Mouse (Mus musculus): ENCODE measurements around the gene Ccdc155. TPM values are rescaled to one million over a fixed set of nuclear protein-coding genes. Genes with fewer than 3 reads are reported as not detected.
"Not testable (repeated sequence)": the region's sequence is repeated elsewhere in the genome, so short reads cannot be mapped to it uniquely, and the experiment has no call there.

Gene Ccdc155
- total RNA-seq, 4 experiments from 2014 or later = 4.3 to 6.4 (median 5.4) TPM

DNA sequence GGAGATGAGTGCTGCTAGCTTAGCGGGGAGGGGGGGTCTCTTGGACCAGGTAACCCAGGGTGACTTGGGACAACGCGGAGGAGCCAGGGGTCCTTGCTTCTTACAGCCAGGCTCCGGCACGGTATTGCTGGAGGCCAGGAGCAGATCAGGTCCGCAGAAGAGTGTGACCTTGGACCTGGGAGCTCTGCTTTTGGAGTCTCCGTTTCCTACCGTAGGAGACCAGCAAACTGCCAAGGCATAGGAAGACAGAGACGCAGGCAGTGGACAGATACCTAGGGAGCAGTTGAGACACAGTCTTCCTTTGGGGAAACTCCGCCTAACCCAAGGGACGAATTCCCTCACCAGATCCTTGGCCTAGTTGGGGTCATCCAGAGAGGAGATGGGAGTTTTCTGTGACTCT, 39.0 kb downstream of the Ccdc155 start:
- DNase-seq (ENCODE audit: low spot score in 2 of 2) = no peak

GRCm38 (mm10) chr7:45164833-45165232, 39.9 kb downstream of the Ccdc155 start:
- DNase-seq (ENCODE audit: low spot score in 2 of 2) = no peak

DNA sequence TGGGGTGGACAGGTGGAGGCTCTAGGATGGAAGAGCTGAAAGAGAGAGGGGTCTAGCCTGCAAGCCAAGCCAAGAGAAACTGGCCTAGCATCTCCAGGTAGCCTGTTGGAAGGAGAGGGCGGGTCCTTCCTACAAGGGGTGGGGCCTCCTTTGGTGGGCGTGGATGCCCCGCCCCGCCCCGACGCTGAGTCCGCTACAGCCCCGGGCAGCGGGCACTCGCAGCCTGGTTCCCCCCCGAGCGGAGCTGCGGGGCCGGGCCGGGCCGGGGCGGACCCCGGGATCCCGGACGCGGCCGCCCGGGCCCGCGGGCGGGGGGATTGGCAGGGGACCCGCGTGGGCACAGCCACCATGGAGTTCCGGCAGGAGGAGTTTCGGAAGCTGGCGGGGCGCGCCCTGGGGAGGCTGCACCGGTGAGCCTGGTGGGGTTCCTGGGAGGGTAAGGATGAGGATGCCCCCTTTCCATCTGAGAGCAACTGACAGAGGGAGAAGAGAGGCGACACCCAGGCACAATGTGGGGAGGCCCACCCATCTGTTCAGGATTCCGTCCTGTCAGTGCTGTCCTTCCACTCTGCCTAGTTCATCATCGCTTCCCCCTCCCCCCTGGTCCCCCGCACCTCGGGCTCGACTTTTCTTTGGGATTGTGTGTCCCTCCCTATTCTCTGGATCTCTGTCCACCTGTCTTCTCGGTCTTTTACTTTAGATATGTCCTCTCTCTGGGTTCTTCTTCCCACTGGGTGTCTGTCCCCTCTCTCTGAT, 40.8 kb downstream of the Ccdc155 start, which contains the start of gene Slc17a7:
TSS of gene Slc17a7 (plus strand) at position 215 of the 756 bp plus-strand sequence.
- DNase-seq (ENCODE audit: low spot score in 2 of 2) = peak in 1 of 2 experiments; percentile 51

DNA sequence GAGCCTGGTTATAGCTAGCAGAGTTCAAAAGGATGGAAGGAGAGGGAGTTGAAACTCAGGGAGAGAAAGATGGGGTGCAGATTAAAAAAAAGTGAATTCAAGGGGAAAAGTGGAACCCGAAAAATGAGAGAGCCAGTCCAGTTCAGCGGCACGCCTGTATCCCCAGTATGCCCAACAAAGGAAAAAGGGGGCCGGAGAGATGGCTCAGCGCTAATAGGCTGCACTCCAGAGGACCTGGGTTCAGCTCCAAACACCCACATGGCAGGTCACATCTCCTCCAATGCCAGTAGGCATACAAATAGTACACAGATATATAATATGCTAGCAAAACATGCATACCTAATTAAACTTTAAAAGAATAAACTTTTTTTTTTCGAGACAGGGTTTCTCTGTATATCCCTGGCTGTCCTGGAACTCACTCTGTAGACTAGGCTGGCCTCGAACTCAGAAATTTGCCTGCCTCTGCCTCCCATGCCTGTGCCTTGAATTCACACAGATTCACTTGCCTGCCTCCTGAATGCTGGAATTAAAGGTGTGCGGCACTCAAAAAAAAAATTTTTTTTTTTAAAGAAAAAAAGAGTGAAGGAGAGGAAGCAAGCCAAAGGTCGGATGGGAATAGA, 41.6 kb downstream of the Ccdc155 start:
- DNase-seq (ENCODE audit: low spot score in 2 of 2) = no peak

GRCm38 (mm10) chr7:45162551-45162950, 42.1 kb downstream of the Ccdc155 start:
- DNase-seq (ENCODE audit: low spot score in 2 of 2) = no peak

DNA sequence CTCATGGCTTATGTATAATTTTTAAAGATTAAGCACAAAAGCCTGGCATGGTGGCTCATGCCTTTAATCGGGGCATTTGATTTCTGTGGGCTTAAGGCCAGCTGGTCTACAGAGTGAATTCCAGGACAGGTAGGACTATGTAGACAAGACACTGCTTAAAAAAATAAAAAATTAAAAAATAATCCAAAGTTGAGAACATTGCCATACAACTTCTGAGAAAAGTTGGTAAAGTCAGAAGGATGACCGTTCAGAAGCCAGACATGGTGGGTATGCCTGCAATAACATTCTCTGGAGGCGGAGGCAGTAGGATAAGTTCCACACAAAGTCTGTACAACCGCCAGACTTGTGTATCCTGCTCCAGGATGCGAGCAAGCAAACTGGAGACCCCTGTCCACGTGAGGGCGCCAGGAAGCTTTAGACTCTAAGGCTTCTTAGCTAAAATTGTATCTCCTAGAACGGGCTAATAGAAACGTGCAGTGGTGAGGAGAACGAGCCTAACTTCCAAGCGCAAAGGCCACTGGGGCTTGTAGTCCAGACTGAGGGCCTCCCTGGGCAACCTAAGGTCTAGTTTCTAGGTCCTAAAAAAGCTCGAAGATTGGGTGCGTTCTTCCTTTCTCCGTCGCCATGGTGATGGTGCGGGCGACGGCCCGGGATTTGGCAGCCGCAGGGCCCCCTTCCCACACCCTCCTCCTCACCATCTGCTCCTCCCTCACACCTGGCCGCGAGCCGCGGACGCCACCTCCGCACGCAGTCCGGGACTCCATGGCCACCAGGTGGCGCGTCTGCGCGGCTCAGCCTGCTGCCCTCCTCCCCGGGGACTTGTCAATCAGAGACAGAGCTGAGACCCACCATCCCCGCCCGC, 42.8 kb downstream of the Ccdc155 start:
- peak; percentile 86 to 95 for DNase-seq (ENCODE audit: low spot score in 2 of 2)

- no peak for DNase-seq (ENCODE audit: low spot score in 2 of 2)
These were observed 43.8 kb downstream of the Ccdc155 start for GRCm38 (mm10) chr7:45160866-45161265.

DNA sequence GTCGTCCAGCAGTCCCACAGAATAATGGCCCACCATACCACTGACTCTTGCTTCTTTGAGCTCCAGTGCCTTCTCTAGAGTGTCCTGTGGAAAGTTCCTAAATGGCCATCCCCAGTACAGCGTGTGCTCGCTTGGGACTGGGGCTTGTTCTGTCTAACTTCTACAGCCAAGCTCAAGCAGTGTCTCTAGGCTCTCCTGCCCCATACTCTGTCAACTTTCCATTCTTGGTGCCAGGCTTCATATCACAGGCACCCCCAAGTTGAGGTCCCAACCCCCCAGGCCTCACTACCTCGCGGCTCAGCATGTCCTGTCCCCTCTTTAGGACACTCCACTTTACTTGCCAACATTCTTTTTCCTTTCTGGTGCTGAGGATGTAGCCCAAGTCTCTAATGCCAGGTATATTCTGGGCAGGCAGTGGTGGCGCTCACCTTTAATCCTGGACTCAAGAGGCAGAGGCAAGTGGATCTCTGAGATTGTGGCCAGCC, 44.3 kb downstream of the Ccdc155 start:
- no peak for DNase-seq (ENCODE audit: low spot score in 2 of 2)

DNA sequence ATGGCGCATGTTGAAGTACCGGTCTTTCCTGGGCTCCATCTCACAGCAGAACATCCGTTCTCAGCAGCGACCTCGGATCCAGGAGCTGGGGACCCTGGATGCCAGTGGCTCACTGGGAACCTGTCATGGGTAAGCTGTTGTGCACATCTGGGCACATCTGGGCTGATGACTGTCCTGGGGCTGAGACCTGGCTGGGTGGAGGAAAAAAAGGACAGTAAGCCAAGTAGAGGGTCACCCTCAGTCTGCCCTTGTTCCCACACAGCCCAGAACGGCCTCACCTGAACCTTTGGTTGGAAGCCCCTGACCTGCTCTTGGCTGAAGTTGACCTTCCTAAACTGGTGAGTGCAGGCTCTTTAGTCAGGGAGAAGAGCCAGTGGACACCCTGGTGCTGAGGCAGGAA, 45.7 kb downstream of the Ccdc155 start:
- DNase-seq (ENCODE audit: low spot score in 2 of 2) = no peak

DNA sequence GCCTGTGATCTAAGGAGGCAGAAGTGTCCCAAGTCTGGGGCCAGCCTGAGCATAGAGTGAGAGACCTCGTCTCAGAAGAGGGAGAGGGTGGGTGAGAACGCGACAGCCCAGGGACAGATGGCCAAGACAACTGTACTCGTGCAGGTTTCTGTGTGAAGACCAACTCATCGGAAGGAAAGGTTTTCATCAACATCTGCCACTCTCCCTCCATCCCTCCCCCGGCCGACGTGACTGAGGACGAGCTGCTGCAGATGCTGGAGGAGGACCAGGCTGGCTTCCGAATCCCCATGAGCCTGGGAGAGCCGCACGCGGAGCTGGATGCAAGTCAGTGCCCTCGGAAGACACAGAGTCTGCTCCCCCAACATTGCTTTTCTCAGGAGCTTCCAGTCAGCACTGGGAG, 47.2 kb downstream of the Ccdc155 start:
- DNase-seq (ENCODE audit: low spot score in 2 of 2) = peak in 1 of 2 experiments; percentile 75

GRCm38 (mm10) chr7:45156206-45156605, 48.5 kb downstream of the Ccdc155 start:
- DNase-seq (ENCODE audit: low spot score in 2 of 2) = no peak

DNA sequence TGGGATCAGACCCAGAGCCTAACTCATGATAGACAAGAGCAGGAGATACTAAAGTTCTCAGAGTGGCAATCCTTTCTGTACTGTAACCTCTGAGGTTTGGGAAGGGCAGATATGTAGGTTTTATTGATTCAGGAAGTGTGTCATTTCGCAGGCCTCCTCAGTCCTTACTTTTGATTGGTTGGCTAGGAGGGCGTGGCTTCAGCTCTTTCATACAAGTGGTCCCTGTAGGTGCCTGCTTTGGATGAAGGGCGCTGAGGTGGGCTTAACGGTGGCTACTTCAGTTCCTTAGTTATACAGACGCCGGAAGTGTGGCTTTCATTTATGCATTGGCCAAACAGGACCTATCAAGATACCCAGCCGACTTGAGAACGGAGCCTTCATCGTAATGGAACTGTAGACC, 49.1 kb downstream of the Ccdc155 start:
- DNase-seq (ENCODE audit: low spot score in 2 of 2) = no peak

DNA sequence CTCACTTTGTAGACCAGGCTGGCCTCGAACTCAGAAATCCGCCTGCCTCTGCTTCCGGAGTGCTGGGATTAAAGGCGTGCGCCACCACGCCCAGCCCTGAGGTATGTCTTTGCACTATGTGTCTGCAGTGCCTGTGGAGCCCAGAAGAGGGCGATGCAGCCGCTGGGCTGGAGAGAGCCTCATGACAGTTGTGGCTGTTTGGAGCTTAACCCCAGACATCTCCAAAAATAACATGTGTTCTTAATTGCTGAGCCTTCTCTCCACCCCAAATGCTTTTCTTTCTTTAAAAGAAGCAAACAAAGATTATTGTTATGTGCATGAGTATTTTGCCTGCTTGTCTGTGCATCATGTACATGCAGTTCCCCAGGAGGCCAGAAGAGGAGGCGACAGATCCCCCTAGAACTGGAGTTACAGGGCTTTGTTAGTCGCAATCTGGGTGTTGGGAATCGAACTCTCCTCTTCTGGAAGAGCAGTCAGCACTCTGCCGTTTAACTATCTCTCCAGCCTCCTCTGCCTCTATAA, 49.6 kb downstream of the Ccdc155 start:
- DNase-seq (ENCODE audit: low spot score in 2 of 2) = no peak

GRCm38 (mm10) chr7:45154096-45154992, 50.3 kb downstream of the Ccdc155 start, which contains the start of the genes Pih1d1 and Aldh16a1:
TSS of gene Pih1d1 (plus strand) at chr7:45154303.
TSS of gene Aldh16a1 (minus strand) at chr7:45154584.
- peak; percentile 96 for DNase-seq (ENCODE audit: low spot score in 2 of 2)

- no peak for DNase-seq (ENCODE audit: low spot score in 2 of 2)
These were observed 51.1 kb downstream of the Ccdc155 start for GRCm38 (mm10) chr7:45153586-45153985.

DNA sequence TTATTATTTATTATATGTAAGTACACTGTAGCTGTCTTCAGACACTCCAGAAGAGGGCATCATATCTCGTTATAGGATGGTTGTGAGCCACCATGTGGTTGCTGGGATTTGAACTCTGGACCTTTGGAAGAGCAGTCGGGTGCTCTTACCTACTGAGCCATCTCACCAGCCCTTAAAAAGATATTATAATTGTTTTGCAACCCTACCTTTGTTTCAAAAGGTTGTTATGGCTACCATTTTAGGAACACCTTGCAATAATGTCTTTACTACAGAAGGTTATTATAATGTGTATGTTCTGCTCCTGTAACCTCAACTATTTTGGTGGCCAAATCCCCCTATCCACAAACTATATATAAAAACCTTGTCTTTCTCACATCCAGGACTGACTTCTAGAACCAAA, 51.6 kb downstream of the Ccdc155 start:
- not testable (repeated sequence) for DNase-seq (ENCODE audit: low spot score in 2 of 2)

GRCm38 (mm10) chr7:45151303-45151702, 53.4 kb downstream of the Ccdc155 start:
- DNase-seq (ENCODE audit: low spot score in 2 of 2) = no peak

GRCm38 (mm10) chr7:45150321-45150720, 54.4 kb downstream of the Ccdc155 start:
- no peak for DNase-seq (ENCODE audit: low spot score in 2 of 2)

DNA sequence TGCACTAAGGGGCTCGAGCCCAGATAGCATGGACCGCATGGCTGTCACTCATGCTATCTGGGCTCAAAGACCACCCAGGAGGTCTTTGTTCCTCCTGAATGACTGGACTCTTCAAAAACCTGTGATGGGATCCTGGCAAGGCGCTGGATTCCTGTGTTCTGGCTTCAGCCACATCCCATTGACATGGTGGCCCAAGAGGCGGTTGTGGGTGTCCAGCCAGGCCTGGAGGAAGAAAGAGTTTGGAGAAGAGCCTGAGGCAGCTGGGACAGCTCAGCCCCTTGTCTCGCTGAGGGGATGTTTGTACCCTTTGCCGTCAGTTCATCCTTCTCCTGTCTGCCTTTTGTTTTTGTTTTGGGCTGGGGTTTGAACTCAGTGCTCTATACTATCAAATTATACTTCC, 55.1 kb downstream of the Ccdc155 start:
- no peak for DNase-seq (ENCODE audit: low spot score in 2 of 2)

GRCm38 (mm10) chr7:45148534-45149098, 56.1 kb downstream of the Ccdc155 start:
- no peak for DNase-seq (ENCODE audit: low spot score in 2 of 2)
